Mouse (Mus musculus): Measurements from ENCODE around the gene Tmem211. TPM values are rescaled to one million over a fixed set of nuclear protein-coding genes. Genes with fewer than 3 reads are reported as not detected.

Tmem211 gene
- polyA plus RNA-seq, 2 experiments, result 0.18 TPM; not detected in 1

GRCm38 (mm10) chr5:113249263-113249930 is 22.7 kb downstream of the Tmem211 start:
- H3K4me2 ChIP-seq (replicated peaks; ENCODE audit: low read depth, low read length, severe bottlenecking), result no peak overlapping the region
- DNase-seq (ENCODE audit: low spot score), result no peak
- no peak overlapping the region for H3K9ac ChIP-seq (ENCODE audit: low read depth, low read length, severe bottlenecking)
- H3K4me3 ChIP-seq (replicated peaks; ENCODE audit: low read length), result no peak overlapping the region
- no peaks in the 10 kb centered on the region for H3K27me3 ChIP-seq (ENCODE audit: control insufficient read depth, insufficient read depth, low read length)
- H3K9me3 ChIP-seq (ENCODE audit: control insufficient read depth, low read length), result no peaks in the 10 kb centered on the region
- H3K36me3 ChIP-seq (ENCODE audit: control insufficient read depth, insufficient read depth, low read length), result no peaks in the 10 kb centered on the region
- no peak overlapping the region for H3K27ac ChIP-seq (replicated peaks; ENCODE audit: low read depth, low read length)
- no peak for TF ChIP-seq POLR2A (IDR thresholded peaks at IDR 0.05; ENCODE audit: borderline replicate concordance, extremely low read depth, insufficient read depth, insufficient read length)
- no peaks in the 10 kb centered on the region for H3K4me1 ChIP-seq (ENCODE audit: control insufficient read depth, insufficient read depth, low read length)
- WGBS, result 71% methylated on average over 8 of the region's 8 CpGs
- ATAC-seq (ENCODE audit: low FRiP score, low read depth), result no peak

DNA sequence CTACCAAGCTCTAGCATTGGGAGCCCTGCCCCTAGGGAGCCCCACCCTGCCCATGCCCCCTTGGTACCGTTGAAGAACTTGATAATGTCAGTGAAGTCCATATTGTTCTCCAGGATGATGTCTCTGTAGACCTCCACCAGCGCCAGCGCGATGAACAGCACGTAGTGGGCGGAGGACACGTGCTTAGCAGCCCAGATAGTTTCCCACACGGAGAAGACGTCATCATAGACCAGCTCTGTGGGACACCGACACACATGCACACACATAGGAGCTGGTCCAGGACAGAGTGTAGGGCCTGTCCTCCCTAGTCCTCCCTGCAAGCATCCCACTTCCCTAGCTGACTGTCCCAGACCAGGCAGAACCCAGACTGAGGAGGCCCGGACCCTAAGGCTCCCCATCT is 24.1 kb downstream of the Tmem211 start:
- 92% methylated on average over 11 of the region's 11 CpGs for WGBS
- Histone ChIP-seq H3K4me3 (replicated peaks; ENCODE audit: low read length) (no peak overlapping the region), H3K4me2 (replicated peaks; ENCODE audit: low read depth, low read length, severe bottlenecking) (no peak overlapping the region), H3K27me3 (ENCODE audit: control insufficient read depth, insufficient read depth, low read length) (no peaks in the 10 kb centered on the region), H3K9me3 (ENCODE audit: control insufficient read depth, low read length) (no peaks in the 10 kb centered on the region), H3K9ac (ENCODE audit: low read depth, low read length, severe bottlenecking) (no peak overlapping the region), H3K4me1 (ENCODE audit: control insufficient read depth, insufficient read depth, low read length) (no peaks in the 10 kb centered on the region), H3K36me3 (ENCODE audit: control insufficient read depth, insufficient read depth, low read length) (no peaks in the 10 kb centered on the region), H3K27ac (replicated peaks; ENCODE audit: low read depth, low read length) (no peak overlapping the region)
- no peak for DNase-seq (ENCODE audit: low spot score)
- no peak for TF ChIP-seq POLR2A (IDR thresholded peaks at IDR 0.05; ENCODE audit: borderline replicate concordance, extremely low read depth, insufficient read depth, insufficient read length)
- ATAC-seq (ENCODE audit: low FRiP score, low read depth), result no peak

- Histone ChIP-seq H3K27me3 (ENCODE audit: control insufficient read depth, insufficient read depth, low read length) (no peaks in the 10 kb centered on the region), H3K27ac (replicated peaks; ENCODE audit: low read depth, low read length) (no peak overlapping the region), H3K9me3 (ENCODE audit: control insufficient read depth, low read length) (no peaks in the 10 kb centered on the region), H3K4me2 (replicated peaks; ENCODE audit: low read depth, low read length, severe bottlenecking) (no peak overlapping the region), H3K9ac (ENCODE audit: low read depth, low read length, severe bottlenecking) (no peak overlapping the region), H3K4me3 (replicated peaks; ENCODE audit: low read length) (no peak overlapping the region), H3K36me3 (ENCODE audit: control insufficient read depth, insufficient read depth, low read length) (no peaks in the 10 kb centered on the region), H3K4me1 (ENCODE audit: control insufficient read depth, insufficient read depth, low read length) (no peaks in the 10 kb centered on the region)
- TF ChIP-seq POLR2A (IDR thresholded peaks at IDR 0.05; ENCODE audit: borderline replicate concordance, extremely low read depth, insufficient read depth, insufficient read length), result no peak
- 80% methylated on average over 8 of the region's 8 CpGs for WGBS
- ATAC-seq (ENCODE audit: low FRiP score, low read depth) (no peak), DNase-seq (ENCODE audit: low spot score) (no peak)
Observed at GRCm38 (mm10) chr5:113265637-113266036, 38.9 kb downstream of the Tmem211 start.

DNA sequence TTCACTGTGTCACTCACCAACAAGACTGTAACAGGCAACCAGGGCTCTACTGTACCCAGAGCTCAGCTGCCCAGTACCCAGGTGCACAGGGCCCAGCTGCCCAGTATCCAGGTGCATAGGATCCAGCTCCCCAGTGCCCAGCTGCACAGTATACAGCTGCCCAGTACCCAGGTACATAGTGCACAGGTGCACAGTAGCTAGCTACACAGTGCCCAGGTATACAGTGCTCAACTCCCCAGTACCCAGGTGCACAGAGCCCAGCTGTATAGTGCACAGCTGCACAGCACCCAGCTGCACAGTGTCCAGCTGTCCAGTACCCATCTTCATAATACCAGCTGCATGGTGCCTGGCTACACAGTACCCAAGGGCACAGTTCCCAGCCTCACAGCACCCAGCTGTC is 41.5 kb downstream of the Tmem211 start:
- H3K27me3 ChIP-seq (ENCODE audit: control insufficient read depth, insufficient read depth, low read length), result no peaks in the 10 kb centered on the region
- no peak for TF ChIP-seq POLR2A (IDR thresholded peaks at IDR 0.05; ENCODE audit: borderline replicate concordance, extremely low read depth, insufficient read depth, insufficient read length)
- H3K9ac ChIP-seq (ENCODE audit: low read depth, low read length, severe bottlenecking), result no peak overlapping the region
- H3K4me2 ChIP-seq (replicated peaks; ENCODE audit: low read depth, low read length, severe bottlenecking), result no peak overlapping the region
- ATAC-seq (ENCODE audit: low FRiP score, low read depth) (no peak), DNase-seq (ENCODE audit: low spot score) (no peak)
- H3K36me3 ChIP-seq (ENCODE audit: control insufficient read depth, insufficient read depth, low read length), result no peaks in the 10 kb centered on the region
- no peaks in the 10 kb centered on the region for H3K4me1 ChIP-seq (ENCODE audit: control insufficient read depth, insufficient read depth, low read length)
- no peak overlapping the region for H3K27ac ChIP-seq (replicated peaks; ENCODE audit: low read depth, low read length)
- no peaks in the 10 kb centered on the region for H3K9me3 ChIP-seq (ENCODE audit: control insufficient read depth, low read length)
- H3K4me3 ChIP-seq (replicated peaks; ENCODE audit: low read length), result no peak overlapping the region

GRCm38 (mm10) chr5:113270043-113270442 is 43.3 kb downstream of the Tmem211 start:
- WGBS, result 82% methylated on average over 3 of the region's 3 CpGs
- ATAC-seq (ENCODE audit: low FRiP score, low read depth), result no peak
- no peak overlapping the region for H3K4me2 ChIP-seq (replicated peaks; ENCODE audit: low read depth, low read length, severe bottlenecking)
- H3K4me3 ChIP-seq (replicated peaks; ENCODE audit: low read length), result no peak overlapping the region
- H3K36me3 ChIP-seq (ENCODE audit: control insufficient read depth, insufficient read depth, low read length), result no peaks in the 10 kb centered on the region
- no peaks in the 10 kb centered on the region for H3K4me1 ChIP-seq (ENCODE audit: control insufficient read depth, insufficient read depth, low read length)
- no peak overlapping the region for H3K27ac ChIP-seq (replicated peaks; ENCODE audit: low read depth, low read length)
- no peaks in the 10 kb centered on the region for H3K27me3 ChIP-seq (ENCODE audit: control insufficient read depth, insufficient read depth, low read length)
- DNase-seq (ENCODE audit: low spot score), result no peak
- no peak for TF ChIP-seq POLR2A (IDR thresholded peaks at IDR 0.05; ENCODE audit: borderline replicate concordance, extremely low read depth, insufficient read depth, insufficient read length)
- no peaks in the 10 kb centered on the region for H3K9me3 ChIP-seq (ENCODE audit: control insufficient read depth, low read length)
- no peak overlapping the region for H3K9ac ChIP-seq (ENCODE audit: low read depth, low read length, severe bottlenecking)

All from limb, embryonic 14.5 days (tissue).